Mouse (Mus musculus): Measurements from ENCODE around the gene Mepce. TPM values are rescaled to one million over a fixed set of nuclear protein-coding genes. Genes with fewer than 3 reads are reported as not detected.

The Mepce gene
- polyA plus RNA-seq, 1 experiment from 2014 or later = 64.6 TPM

- in situ Hi-C loops (cut with MboI; ENCODE audit: low pct_unique_long_range_greater_than_20kb) = loop anchor here (25.0 kb wide), 1 partner anchor 1233 kb away; no protein-coding TSS in a partner anchor
- CTCF ChIA-PET = interaction anchor here (1.0 to 1.6 kb wide), 2 partner anchors 15 to 19 kb away, joined by 3 read pairs; no protein-coding TSS in a partner anchor
- POLR2A ChIA-PET = interaction anchor here (0.7 kb wide), 1 partner anchor 122 kb away, joined by 3 read pairs; no protein-coding TSS in a partner anchor
Observed at GRCm38 (mm10) chr5:137779053-137779933, 8.2 kb downstream of the Mepce start.

GRCm38 (mm10) chr5:137778635-137779034 lies 8.8 kb downstream of the Mepce start, which contains the start of gene Ppp1r35:
TSS of gene Ppp1r35 (plus strand) at chr5:137778849.
- H3K27me3 ChIP-seq = no peaks in the 10 kb centered on the region
- peak; percentile 92 for DNase-seq (ENCODE audit: low read depth, low spot score)
- in situ Hi-C loops (cut with MboI; ENCODE audit: low pct_unique_long_range_greater_than_20kb) = loop anchor here (25.0 kb wide), 1 partner anchor 1234 kb away; no protein-coding TSS in a partner anchor
- ChIA-PET CTCF (interaction anchor here (1.0 kb wide), 1 partner anchor 14 kb away, joined by 3 read pairs; no protein-coding TSS in a partner anchor), POLR2A (interaction anchor here (0.7 kb wide), 1 partner anchor 121 kb away, joined by 3 read pairs; no protein-coding TSS in a partner anchor)
- TF ChIP-seq CTCF (IDR thresholded peaks at IDR 0.05) = no peak
- peak; percentile 89 for ATAC-seq

More at GRCm38 (mm10) chr5:137779053-137779933, 8.2 kb downstream of the Mepce start:
- DNase-seq (ENCODE audit: low read depth, low spot score) (no peak), ATAC-seq (peak; percentile 34)
- TF ChIP-seq CTCF (IDR thresholded peaks at IDR 0.05) = no peak
- H3K27me3 ChIP-seq = no peaks in the 10 kb centered on the region

GRCm38 (mm10) chr5:137777267-137777845 lies 10.1 kb downstream of the Mepce start:
- ChIA-PET CTCF (interaction anchor here (1.0 kb wide), 1 partner anchor 18 kb away, joined by 3 read pairs; no protein-coding TSS in a partner anchor), POLR2A (interaction anchor here (0.6 kb wide), 1 partner anchor 25 kb away, joined by 3 read pairs; no protein-coding TSS in a partner anchor)
- ATAC-seq = no peak
- no peaks in the 10 kb centered on the region for H3K27me3 ChIP-seq
- in situ Hi-C loops (cut with MboI; ENCODE audit: low pct_unique_long_range_greater_than_20kb) = loop anchor here (25.0 kb wide), 1 partner anchor 1235 kb away; no protein-coding TSS in a partner anchor
- DNase-seq (ENCODE audit: low read depth, low spot score) = no peak
- TF ChIP-seq CTCF (IDR thresholded peaks at IDR 0.05) = no peak

- in situ Hi-C loops (cut with MboI; ENCODE audit: low pct_unique_long_range_greater_than_20kb) = loop anchor here (25.0 kb wide), 1 partner anchor 1236 kb away; no protein-coding TSS in a partner anchor
- ATAC-seq (peak; percentile 37), DNase-seq (ENCODE audit: low read depth, low spot score) (peak; percentile 51)
- no peaks in the 10 kb centered on the region for H3K27me3 ChIP-seq
- no peak for TF ChIP-seq CTCF (IDR thresholded peaks at IDR 0.05)
- ChIA-PET POLR2A (no interaction called here), CTCF (interaction anchor here (1.0 kb wide), 1 partner anchor 17 kb away, joined by 3 read pairs; no protein-coding TSS in a partner anchor)
Observed at GRCm38 (mm10) chr5:137776408-137776918, 11.0 kb downstream of the Mepce start.

GRCm38 (mm10) chr5:137775587-137776290 lies 11.7 kb downstream of the Mepce start:
- in situ Hi-C loops (cut with MboI; ENCODE audit: low pct_unique_long_range_greater_than_20kb) = loop anchor here (25.0 kb wide), 1 partner anchor 1237 kb away; no protein-coding TSS in a partner anchor
- POLR2A ChIA-PET = interaction anchor here (0.6 kb wide), 1 partner anchor 8 kb away, joined by 3 read pairs; no protein-coding TSS in a partner anchor
- DNase-seq (ENCODE audit: low read depth, low spot score) (no peak), ATAC-seq (no peak)
- no peak for TF ChIP-seq CTCF (IDR thresholded peaks at IDR 0.05)
- CTCF ChIA-PET = interaction anchor here (1.0 kb wide), 1 partner anchor 16 kb away, joined by 3 read pairs; no protein-coding TSS in a partner anchor
- H3K27me3 ChIP-seq = no peaks in the 10 kb centered on the region

- in situ Hi-C loops (cut with MboI; ENCODE audit: low pct_unique_long_range_greater_than_20kb) = no loop called here
- no peaks in the 10 kb centered on the region for H3K27me3 ChIP-seq
- POLR2A ChIA-PET = interaction anchor here (0.7 kb wide), 1 partner anchor 606 kb away, joined by 3 read pairs; no protein-coding TSS in a partner anchor
- CTCF ChIA-PET = interaction anchor here (2.0 to 3.4 kb wide), 2 partner anchors 11 to 13 kb away, joined by 7 to 12 read pairs; no protein-coding TSS in a partner anchor
- DNase-seq (ENCODE audit: low read depth, low spot score) (no peak), ATAC-seq (no peak)
- TF ChIP-seq CTCF (IDR thresholded peaks at IDR 0.05) = no peak
Observed at GRCm38 (mm10) chr5:137772755-137773154, 14.7 kb downstream of the Mepce start.

- in situ Hi-C loops (cut with MboI; ENCODE audit: low pct_unique_long_range_greater_than_20kb) = no loop called here
- CTCF ChIA-PET = interaction anchor here (1.1 to 2.1 kb wide), 3 partner anchors 11 to 24 kb away, joined by 3 to 11 read pairs (median 3); no protein-coding TSS in a partner anchor
- no peak for ATAC-seq
- TF ChIP-seq CTCF (IDR thresholded peaks at IDR 0.05) = no peak
- DNase-seq (ENCODE audit: low read depth, low spot score) = no peak
- no peaks in the 10 kb centered on the region for H3K27me3 ChIP-seq
- POLR2A ChIA-PET = interaction anchor here (0.6 kb wide), 1 partner anchor 326 kb away, joined by 3 read pairs; no protein-coding TSS in a partner anchor
Observed at GRCm38 (mm10) chr5:137770709-137771108, 16.7 kb downstream of the Mepce start.

GRCm38 (mm10) chr5:137768475-137768874 lies 19.0 kb downstream of the Mepce start:
- POLR2A ChIA-PET = no interaction called here
- CTCF ChIA-PET = interaction anchor here (0.7 kb wide), 1 partner anchor 199 kb away, joined by 3 read pairs; no protein-coding TSS in a partner anchor
- H3K27me3 ChIP-seq = no peaks in the 10 kb centered on the region
- no peak for ATAC-seq
- no peak for DNase-seq (ENCODE audit: low read depth, low spot score)
- TF ChIP-seq CTCF (IDR thresholded peaks at IDR 0.05) = no peak
- in situ Hi-C loops (cut with MboI; ENCODE audit: low pct_unique_long_range_greater_than_20kb) = no loop called here

GRCm38 (mm10) chr5:137766270-137766669 lies 21.2 kb downstream of the Mepce start:
- ChIA-PET POLR2A (no interaction called here), CTCF (interaction anchor here (1.0 kb wide), 1 partner anchor 17 kb away, joined by 3 read pairs; no protein-coding TSS in a partner anchor)
- ATAC-seq (no peak), DNase-seq (ENCODE audit: low read depth, low spot score) (no peak)
- H3K27me3 ChIP-seq = no peaks in the 10 kb centered on the region
- peak; percentile 68 for TF ChIP-seq CTCF (IDR thresholded peaks at IDR 0.05)
- in situ Hi-C loops (cut with MboI; ENCODE audit: low pct_unique_long_range_greater_than_20kb) = no loop called here

Data from Patski (cell line).